Mouse (Mus musculus) splenic B cell, adult 2 months (primary cell): ENCODE data around the gene Cdc42se2.

ENCODE experiments used
- DNase-seq: peaks from one replicate; pipeline ENCODE4 v3.0.0-alpha.2; 2011; ENCODE audit warnings: low read depth, low spot score
- H3K27me3 ChIP-seq: 2 replicates; pipeline ENCODE4 v1.6.1; 2012; ENCODE audit warnings: mild to moderate bottlenecking, low read length, moderate library complexity, mixed read lengths; ENCODE audit not compliant: control insufficient read depth, poor library complexity, insufficient read depth, severe bottlenecking
- H3K36me3 ChIP-seq: 2 replicates; pipeline ENCODE4 v1.6.1; 2012; ENCODE audit warnings: mild to moderate bottlenecking, low read length, moderate library complexity, mixed read lengths; ENCODE audit not compliant: control insufficient read depth, poor library complexity, insufficient read depth, severe bottlenecking

Cdc42se2 gene

GRCm38 (mm10) chr11:54777387-54778130 is 9.9 kb downstream of the Cdc42se2 start:
- no peaks in the 10 kb centered on the region for H3K27me3 ChIP-seq
- H3K36me3 ChIP-seq = no peaks in the 10 kb centered on the region
- no peak for DNase-seq

- no peaks in the 10 kb centered on the region for H3K27me3 ChIP-seq
- no peak for DNase-seq
- no peaks in the 10 kb centered on the region for H3K36me3 ChIP-seq
These were observed 10.6 kb downstream of the Cdc42se2 start for GRCm38 (mm10) chr11:54776735-54777333.

DNA sequence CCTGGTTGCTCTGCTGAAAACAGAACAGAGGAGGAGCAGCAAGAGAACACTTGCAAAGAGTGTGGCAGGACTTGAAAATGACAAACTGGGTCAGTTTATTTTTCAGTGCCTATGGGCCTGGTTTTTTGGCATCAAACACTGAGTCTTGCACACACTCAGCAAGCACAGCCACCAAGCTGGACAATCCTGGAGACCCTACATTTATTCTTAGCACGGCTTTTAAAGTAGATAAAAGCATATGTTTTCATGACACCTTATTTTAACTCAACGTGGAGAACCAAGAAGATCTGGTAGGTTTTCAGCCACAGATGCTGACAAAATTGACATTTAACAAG is 11.1 kb downstream of the Cdc42se2 start:
- DNase-seq = no peak
- H3K27me3 ChIP-seq = no peaks in the 10 kb centered on the region

DNA sequence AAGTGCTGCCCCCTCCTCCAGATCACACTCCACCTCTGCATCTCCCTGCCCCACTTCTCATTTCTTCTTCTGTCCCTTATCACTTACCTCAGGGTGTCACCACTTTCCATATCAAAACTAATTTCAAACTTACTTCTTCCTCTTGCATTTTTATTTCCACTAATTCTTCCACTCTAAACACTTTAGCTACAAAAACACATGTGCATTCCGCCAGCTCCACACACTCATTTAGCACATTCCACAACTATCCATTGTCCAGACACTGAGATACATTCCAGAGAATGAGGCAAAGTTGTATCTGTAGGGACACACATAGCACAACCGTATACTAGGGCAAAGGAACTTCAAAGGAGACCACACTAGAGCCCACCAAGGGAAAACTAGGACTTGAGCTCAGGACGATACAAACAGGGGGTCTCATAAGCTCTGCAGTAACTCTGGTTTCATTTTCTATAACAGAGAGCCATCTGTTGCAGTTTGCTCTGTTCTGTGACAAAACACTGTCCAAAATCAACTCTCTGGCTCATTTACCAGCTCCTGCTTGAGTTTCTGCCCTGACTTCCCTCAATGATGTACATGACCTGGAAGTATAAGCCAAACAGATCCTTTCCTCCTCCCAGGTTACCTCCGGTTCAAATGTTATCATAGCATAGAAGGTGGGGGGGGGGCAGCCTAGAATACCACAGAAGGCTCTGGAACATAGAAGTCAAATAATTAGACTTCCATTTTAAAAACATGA is 11.7 kb downstream of the Cdc42se2 start:
- H3K36me3 ChIP-seq = no peaks in the 10 kb centered on the region
- H3K27me3 ChIP-seq = no peaks in the 10 kb centered on the region
- DNase-seq = no peak

More for the DNA sequence above, 11.1 kb downstream of the Cdc42se2 start:
- H3K36me3 ChIP-seq = no peaks in the 10 kb centered on the region

DNA sequence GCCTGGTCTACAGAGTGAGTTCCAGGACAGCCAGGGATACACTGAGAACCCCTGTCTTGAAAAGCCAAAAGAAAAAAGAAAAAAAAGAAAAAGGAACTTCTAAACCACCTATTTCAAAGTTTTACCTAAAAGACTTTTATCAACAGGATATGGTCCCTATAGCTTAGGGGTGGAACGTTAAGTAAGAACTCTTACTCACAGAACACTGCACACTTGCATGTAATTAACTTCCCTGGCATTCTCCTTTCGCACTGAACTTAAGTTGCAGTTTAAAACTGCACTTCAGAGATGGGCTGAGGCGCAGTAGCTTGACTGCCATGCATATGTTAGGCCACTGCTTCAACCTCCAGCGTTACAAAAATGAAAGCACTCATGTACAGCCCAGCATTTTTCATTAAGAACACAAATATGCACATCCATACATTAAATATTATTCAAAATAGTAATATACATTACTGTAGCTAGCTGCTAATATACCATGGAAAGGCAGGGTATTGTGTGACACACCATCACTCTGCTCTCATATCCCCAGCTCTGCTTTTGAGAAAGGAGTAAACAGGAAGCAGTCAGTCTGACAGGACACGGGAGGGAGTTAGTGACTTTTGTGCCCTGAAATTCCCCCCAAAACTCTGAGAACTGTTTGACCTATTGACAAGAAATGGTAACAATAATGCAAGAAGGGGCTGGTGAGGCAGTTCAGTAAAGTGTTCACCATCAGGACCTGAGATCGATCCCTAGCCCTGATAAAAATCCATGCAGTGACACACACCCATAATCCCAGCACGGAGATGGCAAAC is 13.0 kb downstream of the Cdc42se2 start:
- Histone ChIP-seq H3K27me3 (no peaks in the 10 kb centered on the region), H3K36me3 (no peaks in the 10 kb centered on the region)
- DNase-seq = peak; percentile 31

DNA sequence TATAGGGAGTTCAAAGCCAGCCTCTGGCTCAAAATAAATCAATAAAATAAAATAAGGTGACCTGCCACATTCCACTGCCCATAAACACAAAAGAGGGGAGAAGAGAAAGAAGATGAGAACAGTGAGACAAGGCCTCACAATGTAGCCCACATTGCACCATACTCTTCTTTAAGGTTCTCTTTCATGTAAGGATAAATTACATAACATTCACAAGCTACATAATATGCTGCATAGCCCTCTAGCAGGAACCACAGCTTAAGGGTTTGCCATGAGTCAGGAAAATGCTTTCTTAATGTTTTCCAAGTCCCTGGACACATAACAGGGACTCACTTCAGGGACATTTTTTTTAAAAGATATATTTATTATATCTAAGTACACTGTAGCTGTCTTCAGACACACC is 15.9 kb downstream of the Cdc42se2 start:
- no peak for DNase-seq
- no peaks in the 10 kb centered on the region for H3K36me3 ChIP-seq
- H3K27me3 ChIP-seq = no peaks in the 10 kb centered on the region

DNA sequence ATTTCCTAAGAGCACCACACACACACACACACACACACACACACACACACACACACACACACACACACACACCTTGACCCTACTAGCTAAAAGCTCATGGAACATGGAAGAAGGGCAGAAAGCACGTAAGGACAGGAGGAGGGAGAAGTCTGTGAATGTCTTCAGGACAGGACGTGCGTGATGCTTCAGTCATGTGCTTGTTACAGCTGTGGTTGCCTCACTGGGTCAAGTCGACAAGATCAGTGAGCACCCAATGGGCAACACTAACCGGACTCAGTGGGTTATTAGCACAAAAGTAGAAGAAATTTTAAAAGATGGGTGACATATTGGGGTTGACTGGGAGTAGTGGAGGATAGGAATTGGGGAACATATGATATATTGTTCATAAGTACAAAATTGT is 17.6 kb downstream of the Cdc42se2 start:
- Histone ChIP-seq H3K27me3 (no peaks in the 10 kb centered on the region), H3K36me3 (no peaks in the 10 kb centered on the region)
- no peak for DNase-seq

GRCm38 (mm10) chr11:54768116-54768690 is 19.3 kb downstream of the Cdc42se2 start:
- DNase-seq = no peak
- no peaks in the 10 kb centered on the region for H3K36me3 ChIP-seq
- no peaks in the 10 kb centered on the region for H3K27me3 ChIP-seq

DNA sequence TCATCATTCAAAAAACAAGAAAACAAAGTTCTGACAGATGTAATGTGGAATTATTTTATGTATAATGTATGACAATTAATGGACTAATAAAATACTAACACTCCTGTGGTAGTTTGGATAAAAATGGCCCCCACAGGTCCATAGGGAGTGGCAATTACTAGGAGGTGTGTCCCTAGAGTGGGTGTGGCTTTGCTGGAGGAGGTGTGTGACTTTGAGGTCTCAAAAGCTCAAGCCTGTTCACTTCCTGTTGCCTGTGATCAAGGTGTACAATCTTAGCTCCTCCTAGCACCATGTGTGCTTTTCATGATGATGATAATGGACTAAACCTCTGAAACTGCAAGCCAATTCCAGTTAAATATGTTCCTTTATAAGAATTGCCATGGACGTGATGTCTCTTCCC is 22.7 kb downstream of the Cdc42se2 start:
- DNase-seq = peak; percentile 63
- Histone ChIP-seq H3K27me3 (no peaks in the 10 kb centered on the region), H3K36me3 (no peaks in the 10 kb centered on the region)

- DNase-seq = peak; percentile 61
- H3K27me3 ChIP-seq = no peaks in the 10 kb centered on the region
- no peaks in the 10 kb centered on the region for H3K36me3 ChIP-seq
These were observed 23.4 kb downstream of the Cdc42se2 start for GRCm38 (mm10) chr11:54764026-54764425.

GRCm38 (mm10) chr11:54762735-54763134 is 24.7 kb downstream of the Cdc42se2 start:
- no peaks in the 10 kb centered on the region for H3K27me3 ChIP-seq
- H3K36me3 ChIP-seq = no peaks in the 10 kb centered on the region
- no peak for DNase-seq

DNA sequence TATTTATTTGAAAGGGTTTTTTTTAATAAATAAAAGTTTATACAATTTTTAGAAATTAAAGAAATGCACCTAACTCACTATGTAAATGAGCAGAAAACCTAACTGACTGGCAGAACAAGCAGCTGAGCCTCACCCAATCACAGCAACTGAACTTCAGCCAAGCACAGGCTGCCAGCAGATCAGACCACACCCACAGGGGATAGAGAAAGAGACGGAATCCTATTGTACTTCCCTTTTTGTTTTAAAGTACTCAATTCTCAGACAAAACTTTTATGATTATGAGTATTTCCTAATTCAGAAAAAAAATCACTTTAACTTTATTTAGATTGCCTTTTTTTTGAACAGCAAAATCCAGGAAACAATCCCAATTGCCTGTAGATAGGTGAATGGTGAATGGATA is 29.5 kb downstream of the Cdc42se2 start:
- Histone ChIP-seq H3K27me3 (no peaks in the 10 kb centered on the region), H3K36me3 (peaks cover 8% of the 10 kb centered on the region)
- peak; percentile 84 for DNase-seq

DNA sequence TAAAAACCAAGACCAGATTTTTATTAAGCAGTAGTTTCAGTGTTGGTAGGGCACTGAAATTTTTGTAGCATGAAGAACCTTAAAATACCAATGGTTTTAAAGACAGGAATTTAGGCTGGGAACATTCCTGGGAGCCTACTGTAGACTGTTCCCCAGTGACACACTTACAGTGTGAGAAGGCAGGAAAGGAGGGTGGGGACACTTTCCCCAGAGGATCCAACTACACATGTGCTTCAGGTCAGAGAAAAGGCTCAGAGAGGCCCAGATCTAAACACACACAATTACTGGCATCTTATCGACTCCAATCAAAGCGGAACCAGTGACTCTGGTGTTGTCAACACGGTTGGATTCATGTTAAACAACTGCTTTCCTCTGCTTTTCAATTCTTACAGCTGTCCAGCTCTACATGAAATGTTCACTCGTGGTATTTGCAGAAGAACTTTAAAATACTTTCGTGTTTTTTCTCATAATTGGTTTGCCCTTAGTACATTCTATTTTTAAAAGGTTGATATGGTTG is 32.3 kb downstream of the Cdc42se2 start:
- Histone ChIP-seq H3K27me3 (no peaks in the 10 kb centered on the region), H3K36me3 (peaks cover 10% of the 10 kb centered on the region)
- no peak for DNase-seq
